Mouse (Mus musculus): ENCODE results near the gene Rere. TPM values are rescaled to one million over a fixed set of nuclear protein-coding genes. Genes with fewer than 3 reads are reported as not detected.

The Rere gene
- polyA plus RNA-seq, 1 experiment from 2014 or later, result 19.7 TPM

GRCm38 (mm10) chr4:150353376-150353900 is 72.0 kb downstream of the Rere start:
- Histone ChIP-seq H3K9ac (no peak overlapping the region), H3K4me3 (no peak overlapping the region), H3K27me3 (no peaks in the 10 kb centered on the region), H3K9me3 (no peaks in the 10 kb centered on the region), H3K36me3 (no peaks in the 10 kb centered on the region), H3K4me1 (peaks cover 8% of the 10 kb centered on the region; the same call in 1 of the 2 replicates), H3K4me2 (no peak overlapping the region), H3K27ac (no peak overlapping the region)
- no peak for ATAC-seq (ENCODE audit: insufficient number of reproducible peaks, low FRiP score, low TSS enrichment, low read depth)
- 91% methylated on average over 7 of the region's 7 CpGs for WGBS

GRCm38 (mm10) chr4:150355801-150356200 is 74.4 kb downstream of the Rere start:
- Histone ChIP-seq H3K4me3 (no peak overlapping the region), H3K4me2 (no peak overlapping the region), H3K27ac (no peak overlapping the region), H3K9ac (no peak overlapping the region), H3K27me3 (no peaks in the 10 kb centered on the region), H3K9me3 (no peaks in the 10 kb centered on the region), H3K36me3 (no peaks in the 10 kb centered on the region), H3K4me1 (peaks cover 3% of the 10 kb centered on the region; the same call in 1 of the 2 replicates)
- ATAC-seq (ENCODE audit: insufficient number of reproducible peaks, low FRiP score, low TSS enrichment, low read depth), result no peak
- 88% methylated on average over 5 of the region's 5 CpGs for WGBS

GRCm38 (mm10) chr4:150361986-150362691 is 80.7 kb downstream of the Rere start:
- Histone ChIP-seq H3K4me2 (no peak overlapping the region), H3K27me3 (no peaks in the 10 kb centered on the region), H3K4me1 (peaks cover 2% of the 10 kb centered on the region; the same call in 1 of the 2 replicates), H3K36me3 (no peaks in the 10 kb centered on the region), H3K27ac (peak overlapping the region; percentile 11; the same call in 1 of the 2 replicates), H3K4me3 (no peak overlapping the region), H3K9ac (no peak overlapping the region), H3K9me3 (no peaks in the 10 kb centered on the region)
- no peak for ATAC-seq (ENCODE audit: insufficient number of reproducible peaks, low FRiP score, low TSS enrichment, low read depth)
- 29% methylated on average over 8 of the region's 8 CpGs for WGBS

- Histone ChIP-seq H3K4me1 (peaks cover 2% of the 10 kb centered on the region; the same call in 1 of the 2 replicates), H3K9ac (no peak overlapping the region), H3K4me2 (no peak overlapping the region), H3K9me3 (no peaks in the 10 kb centered on the region), H3K4me3 (no peak overlapping the region), H3K27ac (no peak overlapping the region), H3K27me3 (no peaks in the 10 kb centered on the region), H3K36me3 (no peaks in the 10 kb centered on the region)
- no peak for ATAC-seq (ENCODE audit: insufficient number of reproducible peaks, low FRiP score, low TSS enrichment, low read depth)
- 53% methylated on average over 5 of the region's 5 CpGs for WGBS
Observed at GRCm38 (mm10) chr4:150362858-150363257, 81.4 kb downstream of the Rere start.

GRCm38 (mm10) chr4:150364786-150365185 is 83.3 kb downstream of the Rere start:
- ATAC-seq (ENCODE audit: insufficient number of reproducible peaks, low FRiP score, low TSS enrichment, low read depth), result no peak
- no peak overlapping the region for H3K4me3 ChIP-seq
- H3K9ac ChIP-seq, result no peak overlapping the region
- WGBS, result 49% methylated on average over 2 of the region's 2 CpGs
- H3K27ac ChIP-seq, result no peak overlapping the region
- H3K27me3 ChIP-seq, result no peaks in the 10 kb centered on the region
- H3K4me1 ChIP-seq, result peaks cover 6% of the 10 kb centered on the region
- no peaks in the 10 kb centered on the region for H3K9me3 ChIP-seq
- H3K36me3 ChIP-seq, result no peaks in the 10 kb centered on the region
- H3K4me2 ChIP-seq, result no peak overlapping the region

GRCm38 (mm10) chr4:150366510-150367208 is 85.2 kb downstream of the Rere start:
- Histone ChIP-seq H3K36me3 (no peaks in the 10 kb centered on the region), H3K27ac (no peak overlapping the region), H3K9ac (no peak overlapping the region), H3K4me2 (no peak overlapping the region), H3K4me1 (peaks cover 19% of the 10 kb centered on the region), H3K27me3 (no peaks in the 10 kb centered on the region), H3K4me3 (no peak overlapping the region), H3K9me3 (no peaks in the 10 kb centered on the region)
- WGBS, result 43% methylated on average over 6 of the region's 6 CpGs
- ATAC-seq (ENCODE audit: insufficient number of reproducible peaks, low FRiP score, low TSS enrichment, low read depth), result no peak

GRCm38 (mm10) chr4:150371580-150372380 is 90.3 kb downstream of the Rere start:
- Histone ChIP-seq H3K9me3 (no peaks in the 10 kb centered on the region), H3K4me3 (peak overlapping the region; percentile 61), H3K4me2 (peak overlapping the region; percentile 94), H3K9ac (peak overlapping the region; percentile 62), H3K36me3 (no peaks in the 10 kb centered on the region), H3K4me1 (peaks cover 51% of the 10 kb centered on the region), H3K27me3 (no peaks in the 10 kb centered on the region), H3K27ac (peak overlapping the region; percentile 85)
- under 1% methylated on average over 58 of the region's 58 CpGs for WGBS
- ATAC-seq (ENCODE audit: insufficient number of reproducible peaks, low FRiP score, low TSS enrichment, low read depth), result peak; percentile 67

- peak overlapping the region; percentile 73 for H3K27ac ChIP-seq
- 4% methylated on average over 3 of the region's 3 CpGs for WGBS
- H3K4me1 ChIP-seq, result peaks cover 51% of the 10 kb centered on the region
- peak overlapping the region; percentile 61 for H3K4me3 ChIP-seq
- H3K9ac ChIP-seq, result no peak overlapping the region
- no peaks in the 10 kb centered on the region for H3K9me3 ChIP-seq
- H3K27me3 ChIP-seq, result no peaks in the 10 kb centered on the region
- no peak for ATAC-seq (ENCODE audit: insufficient number of reproducible peaks, low FRiP score, low TSS enrichment, low read depth)
- peak overlapping the region; percentile 94 for H3K4me2 ChIP-seq
- no peaks in the 10 kb centered on the region for H3K36me3 ChIP-seq
Observed at GRCm38 (mm10) chr4:150372631-150373041, 91.2 kb downstream of the Rere start.

GRCm38 (mm10) chr4:150373111-150374109 is 92.0 kb downstream of the Rere start:
- no peak; the same call in 1 of the 2 replicates for ATAC-seq (ENCODE audit: insufficient number of reproducible peaks, low FRiP score, low TSS enrichment, low read depth)
- H3K9ac ChIP-seq, result no peak overlapping the region
- WGBS, result 6% methylated on average over 15 of the region's 15 CpGs
- H3K36me3 ChIP-seq, result no peaks in the 10 kb centered on the region
- H3K27me3 ChIP-seq, result no peaks in the 10 kb centered on the region
- peak overlapping the region; percentile 73 for H3K27ac ChIP-seq
- H3K9me3 ChIP-seq, result no peaks in the 10 kb centered on the region
- H3K4me2 ChIP-seq, result peak overlapping the region; percentile 94
- H3K4me3 ChIP-seq, result peak overlapping the region; percentile 61
- peaks cover 53% of the 10 kb centered on the region for H3K4me1 ChIP-seq

- 43% methylated on average over 9 of the region's 9 CpGs for WGBS
- H3K9ac ChIP-seq, result no peak overlapping the region
Observed at GRCm38 (mm10) chr4:150374651-150375447, 93.4 kb downstream of the Rere start.

More at GRCm38 (mm10) chr4:150374651-150375447, 93.4 kb downstream of the Rere start:
- Histone ChIP-seq H3K36me3 (no peaks in the 10 kb centered on the region), H3K4me3 (no peak overlapping the region), H3K4me2 (no peak overlapping the region), H3K9me3 (no peaks in the 10 kb centered on the region), H3K27ac (no peak overlapping the region), H3K27me3 (no peaks in the 10 kb centered on the region), H3K4me1 (peaks cover 51% of the 10 kb centered on the region)
- ATAC-seq (ENCODE audit: insufficient number of reproducible peaks, low FRiP score, low TSS enrichment, low read depth), result no peak
